Mouse (Mus musculus) adrenal gland, postnatal 4 days (tissue): ENCODE results near the gene Nfrkb. TPM values are rescaled to one million over a fixed set of nuclear protein-coding genes. Genes with fewer than 3 reads are reported as not detected.

Experiments
- total RNA-seq, 2 experiments: library from RNA; stranded (reverse); gene quantifications; 2 replicates each; pipeline ENCODE4 v1.2.3; 2021

Nfrkb gene
- total RNA-seq, 2 experiments from 2014 or later: 40.3 to 42.0 TPM

Other genes starting within 250 kb of the Nfrkb start
- gene Aplp2, start 174.4 kb upstream of the Nfrkb start, total RNA-seq: 100 to 1,000 TPM; 518 to 550 TPM
- 1 to 10 TPM; 9.0 to 9.3 TPM for gene Prdm10, start 105.7 kb upstream of the Nfrkb start, total RNA-seq
- gene Tmem45b, start 78.3 kb downstream of the Nfrkb start, total RNA-seq: 1 to 10 TPM; 2.0 to 2.9 TPM